Mouse (Mus musculus) lung, postnatal 0 days (tissue): ENCODE data around the gene Scel. TPM values are rescaled to one million over a fixed set of nuclear protein-coding genes. Genes with fewer than 3 reads are reported as not detected.

Experiments
- ATAC-seq: fragments of 200-750 bp; cut with Nextera tagmentation; 2 replicates; pipeline ENCODE4 v1.8.0; 2017; ENCODE audit warnings: moderate library complexity
- DNase-seq: peaks from one replicate; pipeline ENCODE4 v3.0.0-alpha.2; 2016; ENCODE audit warnings: low spot score
- H3K27ac ChIP-seq: fragments of 300-500 bp; sonication (generic); 2 replicates; pipeline ENCODE4 v1.5.1; 2014; ENCODE audit warnings: antibody characterized with exemption, mild to moderate bottlenecking, low read length, mixed read lengths
- H3K27me3 ChIP-seq: fragments of 300-500 bp; sonication (generic); replicated peaks from 2 replicates; pipeline ENCODE4 v1.6.1; 2014; ENCODE audit warnings: low read length, mixed read lengths; ENCODE audit not compliant: insufficient read depth
- H3K36me3 ChIP-seq: fragments of 300-500 bp; sonication (generic); 2 replicates; pipeline ENCODE4 v1.6.1; 2014; ENCODE audit warnings: low read length, mixed read lengths; ENCODE audit not compliant: insufficient read depth
- H3K4me1 ChIP-seq: fragments of 300-500 bp; sonication (generic); 2 replicates; pipeline ENCODE4 v1.6.1; 2014; ENCODE audit warnings: antibody characterized with exemption, low read depth, low read length, mixed read lengths; ENCODE audit not compliant: insufficient read depth
- H3K4me2 ChIP-seq: fragments of 300-500 bp; sonication (generic); replicated peaks from 2 replicates; pipeline ENCODE4 v1.6.1; 2014; ENCODE audit warnings: low read depth, mild to moderate bottlenecking, low read length, moderate library complexity, mixed read lengths
- H3K4me3 ChIP-seq: fragments of 300-500 bp; sonication (generic); 2 replicates; pipeline ENCODE4 v1.5.1; 2014; ENCODE audit warnings: low read depth, low read length
- H3K9ac ChIP-seq: fragments of 300-500 bp; sonication (generic); replicated peaks from 2 replicates; pipeline ENCODE4 v1.6.1; 2014; ENCODE audit warnings: low read depth, mild to moderate bottlenecking
- H3K9me3 ChIP-seq: fragments of 300-500 bp; sonication (generic); 2 replicates; pipeline ENCODE4 v1.6.1; 2016; ENCODE audit warnings: low read length, mixed read lengths
- CTCF ChIP-seq: IDR thresholded peaks from 2 replicates; pipeline ENCODE4 v1.5.1; 2016; ENCODE audit warnings: antibody characterized with exemption, mild to moderate bottlenecking
- EP300 ChIP-seq: IDR thresholded peaks from 2 replicates; pipeline ENCODE4 v1.6.1; 2016; ENCODE audit warnings: antibody characterized with exemption, mild to moderate bottlenecking, control low read depth
- WGBS: fragments of 180-500 bp; shearing (Covaris S2); extraction: QIAGEN DNeasy Blood & Tissue Kit; methylation state at CpG from one replicate; pipeline ENCODE4 v1.1.7; 2014; 5-methylcytosine and 5-hydroxymethylcytosine counted together
- polyA plus RNA-seq: library from polyadenylated mRNA; unstranded; fragments of >200 nt; fragmentation: Nextera tagmentation; extraction: Ambion mirVana; gene quantifications from 2 replicates; pipeline ENCODE4 v1.2.1, GENCODE M21; 2015

Gene Scel
- polyA plus RNA-seq, 1 experiment from 2014 or later = 9.5 TPM

- no peak for TF ChIP-seq EP300
- TF ChIP-seq CTCF = no peak
- ATAC-seq (no peak), DNase-seq (no peak)
- Histone ChIP-seq H3K4me2 (no peak overlapping the region), H3K27me3 (no peaks in the 10 kb centered on the region), H3K9me3 (no peaks in the 10 kb centered on the region), H3K36me3 (no peaks in the 10 kb centered on the region), H3K27ac (no peak overlapping the region), H3K9ac (no peak overlapping the region), H3K4me1 (no peaks in the 10 kb centered on the region), H3K4me3 (no peak overlapping the region)
- 66% methylated on average over 7 of the region's 7 CpGs for WGBS
Measured at GRCm38 (mm10) chr14:103575854-103576253, 62.7 kb downstream of the Scel start.

- ATAC-seq (no peak), DNase-seq (no peak)
- H3K27me3 ChIP-seq = no peaks in the 10 kb centered on the region
- no peaks in the 10 kb centered on the region for H3K36me3 ChIP-seq
- no peaks in the 10 kb centered on the region for H3K4me1 ChIP-seq
- TF ChIP-seq CTCF (no peak), EP300 (no peak)
- no peak overlapping the region for H3K4me2 ChIP-seq
- H3K4me3 ChIP-seq = no peak overlapping the region
- H3K27ac ChIP-seq = no peak overlapping the region
- no peak overlapping the region for H3K9ac ChIP-seq
- H3K9me3 ChIP-seq = no peaks in the 10 kb centered on the region
Measured at GRCm38 (mm10) chr14:103577011-103577410, 63.9 kb downstream of the Scel start.

GRCm38 (mm10) chr14:103586662-103587061, 73.5 kb downstream of the Scel start:
- no peak overlapping the region for H3K4me3 ChIP-seq
- 53% methylated on average over 4 of the region's 4 CpGs for WGBS
- H3K36me3 ChIP-seq = no peaks in the 10 kb centered on the region
- H3K27me3 ChIP-seq = no peaks in the 10 kb centered on the region
- no peak overlapping the region for H3K27ac ChIP-seq
- DNase-seq = no peak
- H3K9me3 ChIP-seq = no peaks in the 10 kb centered on the region
- H3K4me2 ChIP-seq = no peak overlapping the region
- ATAC-seq = no peak
- TF ChIP-seq EP300 (no peak), CTCF (no peak)
- no peak overlapping the region for H3K9ac ChIP-seq
- no peaks in the 10 kb centered on the region for H3K4me1 ChIP-seq

GRCm38 (mm10) chr14:103587208-103587900, 74.2 kb downstream of the Scel start:
- ATAC-seq (no peak), DNase-seq (no peak)
- Histone ChIP-seq H3K4me1 (no peaks in the 10 kb centered on the region), H3K4me2 (no peak overlapping the region), H3K9ac (no peak overlapping the region), H3K36me3 (no peaks in the 10 kb centered on the region), H3K4me3 (no peak overlapping the region), H3K27me3 (no peaks in the 10 kb centered on the region), H3K9me3 (no peaks in the 10 kb centered on the region), H3K27ac (no peak overlapping the region)
- 83% methylated on average over 10 of the region's 10 CpGs for WGBS
- TF ChIP-seq EP300 (no peak), CTCF (no peak)

- 50% methylated on average over 7 of the region's 7 CpGs for WGBS
- H3K4me1 ChIP-seq = no peaks in the 10 kb centered on the region
- TF ChIP-seq CTCF (no peak), EP300 (no peak)
- H3K4me2 ChIP-seq = peak overlapping the region; percentile 22; the same call in 1 of the 2 replicates
- DNase-seq (peak; percentile 37), ATAC-seq (no peak)
- no peaks in the 10 kb centered on the region for H3K9me3 ChIP-seq
- H3K27ac ChIP-seq = no peak overlapping the region
- H3K9ac ChIP-seq = no peak overlapping the region
- no peak overlapping the region for H3K4me3 ChIP-seq
- no peaks in the 10 kb centered on the region for H3K36me3 ChIP-seq
- no peaks in the 10 kb centered on the region for H3K27me3 ChIP-seq
Measured at GRCm38 (mm10) chr14:103589819-103590218, 76.7 kb downstream of the Scel start.

GRCm38 (mm10) chr14:103595870-103596269, 82.7 kb downstream of the Scel start:
- no peaks in the 10 kb centered on the region for H3K36me3 ChIP-seq
- TF ChIP-seq CTCF (no peak), EP300 (no peak)
- no peak overlapping the region for H3K9ac ChIP-seq
- no peak overlapping the region for H3K27ac ChIP-seq
- DNase-seq (no peak), ATAC-seq (no peak)
- H3K9me3 ChIP-seq = no peaks in the 10 kb centered on the region
- no peaks in the 10 kb centered on the region for H3K27me3 ChIP-seq
- no peak overlapping the region for H3K4me2 ChIP-seq
- H3K4me3 ChIP-seq = no peak overlapping the region
- 63% methylated on average over 5 of the region's 5 CpGs for WGBS
- H3K4me1 ChIP-seq = no peaks in the 10 kb centered on the region

GRCm38 (mm10) chr14:103608063-103608462, 94.9 kb downstream of the Scel start:
- H3K27me3 ChIP-seq = no peaks in the 10 kb centered on the region
- H3K9ac ChIP-seq = no peak overlapping the region
- H3K4me3 ChIP-seq = no peak overlapping the region
- H3K9me3 ChIP-seq = no peaks in the 10 kb centered on the region
- H3K27ac ChIP-seq = no peak overlapping the region
- DNase-seq (peak; percentile 47), ATAC-seq (peak; percentile 62)
- H3K4me1 ChIP-seq = no peaks in the 10 kb centered on the region
- no peaks in the 10 kb centered on the region for H3K36me3 ChIP-seq
- 60% methylated on average over 8 of the region's 8 CpGs for WGBS
- TF ChIP-seq CTCF = no peak
- no peak for TF ChIP-seq EP300
- no peak overlapping the region for H3K4me2 ChIP-seq
